Mouse (Mus musculus) retina, postnatal 1 day (tissue): ENCODE data around the gene Kalrn.
A peak's percentile ranks its signal among the peaks of the same experiment; 100 is the strongest.

ENCODE experiments used
- DNase-seq: peaks from one replicate; pipeline ENCODE4 v3.0.0-alpha.2; 2012

Kalrn gene

GRCm38 (mm10) chr16:34017241-34017640, 556.1 kb downstream of the Kalrn start:
- DNase-seq: no peak

DNA sequence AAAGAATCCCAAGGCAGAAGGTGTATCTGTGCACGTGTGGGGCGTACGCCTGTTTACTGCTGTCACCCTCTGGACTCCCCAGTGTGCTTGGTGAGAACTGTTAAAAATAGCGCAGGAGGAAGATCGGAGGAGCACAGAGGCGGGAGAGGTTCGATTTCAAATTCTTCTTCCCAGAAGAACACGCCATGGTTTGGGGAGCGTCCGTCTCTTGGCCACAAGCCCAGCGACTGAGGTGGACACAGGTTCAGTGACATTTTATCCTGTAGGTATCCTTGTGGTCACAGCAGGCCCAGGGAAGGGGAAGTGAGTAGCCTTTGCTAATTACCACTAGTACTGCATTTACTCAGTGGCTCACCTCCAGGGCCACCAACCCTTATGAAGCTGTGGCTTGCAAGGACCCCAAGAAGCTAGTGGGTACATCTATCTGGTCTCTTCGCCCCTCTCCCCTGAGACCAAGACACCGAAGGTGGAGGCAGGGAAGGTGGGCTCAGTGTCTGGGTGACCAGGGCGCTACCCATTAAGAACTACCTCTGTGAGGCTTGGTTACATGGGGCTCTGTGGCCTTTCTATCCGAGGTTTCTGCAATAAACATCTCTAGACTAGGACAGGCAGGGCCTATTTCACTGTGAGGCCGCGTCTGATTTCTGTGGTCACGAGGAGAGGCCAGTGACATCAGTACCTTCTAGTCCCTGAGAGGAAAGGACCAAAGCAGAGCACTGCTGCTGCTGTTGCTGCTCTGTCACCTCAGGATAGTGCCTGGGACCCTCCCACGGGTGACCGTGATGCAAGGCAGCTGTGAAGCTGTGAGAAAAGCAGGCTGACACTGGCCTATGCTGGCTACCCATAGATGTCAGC, 561.1 kb downstream of the Kalrn start:
- DNase-seq: no peak

- DNase-seq: no peak
Measured at GRCm38 (mm10) chr16:34009567-34009966, 563.8 kb downstream of the Kalrn start.

GRCm38 (mm10) chr16:34005986-34006385, 567.3 kb downstream of the Kalrn start:
- no peak for DNase-seq

GRCm38 (mm10) chr16:34004128-34004578, 569.2 kb downstream of the Kalrn start:
- DNase-seq: peak; percentile 81

GRCm38 (mm10) chr16:34003566-34004127, 569.7 kb downstream of the Kalrn start:
- DNase-seq: no peak

DNA sequence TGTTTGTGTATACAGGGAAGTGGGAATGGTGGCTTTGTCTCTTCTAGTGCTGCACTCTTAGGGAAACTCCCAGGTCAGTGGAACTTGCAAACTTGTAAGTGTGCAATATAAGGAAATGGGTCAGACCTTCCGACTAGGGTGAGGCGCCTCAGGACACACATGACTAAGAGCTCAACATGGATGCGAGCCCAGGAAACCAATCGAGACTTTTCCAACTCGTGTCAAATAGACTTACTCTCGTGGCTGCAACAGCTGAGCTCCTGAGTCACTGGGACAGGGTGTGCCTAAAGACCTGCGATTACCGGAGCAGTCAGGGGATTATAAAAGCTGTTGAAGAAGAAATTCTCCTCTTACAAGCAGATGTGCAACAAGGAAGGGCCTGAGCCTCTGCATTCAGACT, 572.6 kb downstream of the Kalrn start:
- no peak for DNase-seq

- peak; percentile 76 for DNase-seq
Measured at GRCm38 (mm10) chr16:33999388-33999787, 573.9 kb downstream of the Kalrn start.

DNA sequence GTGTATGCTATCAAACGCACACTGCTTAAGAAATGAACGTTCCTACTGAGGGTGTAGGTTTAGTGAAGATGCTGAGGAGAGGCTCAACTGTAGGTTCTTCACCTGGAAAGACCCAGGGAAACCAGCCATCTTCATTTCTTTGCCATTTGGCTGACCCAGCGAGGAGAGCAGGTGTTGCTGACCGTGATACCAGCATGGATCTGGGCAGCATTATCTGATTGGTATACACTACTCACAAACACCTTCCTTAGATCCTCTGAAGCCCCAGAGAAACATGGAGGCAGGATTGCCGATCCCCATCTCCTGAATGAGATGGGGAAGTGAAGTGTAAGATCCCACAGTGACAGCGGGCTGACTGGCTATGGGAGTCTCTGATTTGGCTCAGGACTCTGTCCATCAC, 575.3 kb downstream of the Kalrn start:
- no peak for DNase-seq

- peak; percentile 73 for DNase-seq
Measured at GRCm38 (mm10) chr16:33996030-33996429, 577.3 kb downstream of the Kalrn start.

GRCm38 (mm10) chr16:33995496-33995895, 577.8 kb downstream of the Kalrn start:
- DNase-seq: no peak

DNA sequence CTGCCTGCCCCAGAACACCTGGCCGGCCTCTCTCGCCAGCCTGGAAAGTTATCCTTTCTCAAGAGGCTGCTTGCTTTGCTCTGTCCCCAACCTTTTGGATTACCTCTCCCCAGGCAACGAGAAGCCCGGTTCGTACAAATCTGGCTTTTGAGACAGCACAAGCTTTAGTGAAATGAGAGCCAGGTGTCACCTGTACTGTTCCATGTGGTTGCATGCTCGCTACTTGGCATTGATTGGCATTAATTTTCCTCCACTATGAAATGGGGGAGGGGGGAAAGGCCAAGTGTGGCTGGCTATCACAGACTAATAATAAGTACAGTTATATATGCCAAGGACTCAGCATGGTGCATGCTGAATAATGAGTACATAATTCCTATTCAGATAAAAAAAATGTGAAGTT, 579.0 kb downstream of the Kalrn start:
- DNase-seq: no peak

DNA sequence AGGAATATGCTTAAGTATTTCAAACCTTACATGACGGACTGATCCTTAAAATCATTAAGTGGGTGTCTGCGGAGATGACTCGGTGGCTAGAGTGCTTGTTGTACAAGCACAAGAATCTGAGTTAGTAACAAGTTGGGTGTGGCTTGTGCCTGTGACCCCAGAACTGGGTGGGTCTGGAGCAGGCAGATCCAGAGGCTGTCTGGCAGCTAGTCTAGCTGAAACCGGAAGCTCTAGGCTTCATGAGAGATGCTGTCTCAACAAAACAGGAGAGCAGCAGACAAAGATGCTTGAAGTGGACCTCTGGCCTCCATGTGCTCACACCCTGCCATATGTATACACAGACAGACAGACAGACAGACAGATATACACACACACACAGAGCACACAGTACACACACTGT, 582.6 kb downstream of the Kalrn start:
- DNase-seq: no peak

- DNase-seq: no peak
Measured at GRCm38 (mm10) chr16:33989106-33989505, 584.2 kb downstream of the Kalrn start.

GRCm38 (mm10) chr16:33988358-33989012, 584.8 kb downstream of the Kalrn start:
- peak; percentile 62 for DNase-seq

DNA sequence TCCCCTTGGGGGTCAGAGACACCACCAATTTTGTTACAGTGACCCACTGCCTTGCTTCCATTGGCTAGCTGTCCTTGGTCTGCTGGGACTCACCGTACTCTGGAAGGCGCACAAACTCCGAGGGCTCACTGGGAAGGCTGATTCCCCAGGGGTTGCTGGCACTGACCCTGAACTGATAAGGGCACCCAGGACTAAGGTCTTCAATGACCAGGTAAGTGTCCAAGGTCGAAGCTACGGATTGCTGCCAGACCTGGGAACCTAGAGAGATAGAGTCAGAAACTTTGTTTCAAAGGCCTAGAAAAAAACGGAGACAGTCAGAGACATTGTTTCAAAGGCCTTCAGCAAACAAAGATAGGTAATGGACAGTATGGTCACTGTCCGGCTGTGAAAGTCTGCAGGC, 586.3 kb downstream of the Kalrn start:
- DNase-seq: no peak

- DNase-seq: no peak
Measured at GRCm38 (mm10) chr16:33985372-33985771, 588.0 kb downstream of the Kalrn start.

DNA sequence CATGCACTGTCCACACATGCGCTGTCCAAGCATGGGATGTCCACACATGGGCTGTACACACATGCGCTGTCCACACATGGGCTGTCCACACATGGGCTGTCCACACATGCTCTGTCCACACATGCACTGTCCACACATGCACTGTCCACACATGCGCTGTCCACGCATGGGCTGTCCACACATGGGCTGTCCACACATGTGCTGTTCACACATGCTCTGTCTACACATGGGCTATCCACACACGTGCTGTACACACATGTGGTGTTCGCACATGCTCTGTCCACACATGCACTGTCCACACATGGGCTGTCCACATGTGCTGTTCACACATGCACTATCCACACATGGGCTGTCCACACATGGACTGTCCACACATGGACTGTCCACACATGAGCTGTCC, 589.6 kb downstream of the Kalrn start:
- DNase-seq: no peak

DNA sequence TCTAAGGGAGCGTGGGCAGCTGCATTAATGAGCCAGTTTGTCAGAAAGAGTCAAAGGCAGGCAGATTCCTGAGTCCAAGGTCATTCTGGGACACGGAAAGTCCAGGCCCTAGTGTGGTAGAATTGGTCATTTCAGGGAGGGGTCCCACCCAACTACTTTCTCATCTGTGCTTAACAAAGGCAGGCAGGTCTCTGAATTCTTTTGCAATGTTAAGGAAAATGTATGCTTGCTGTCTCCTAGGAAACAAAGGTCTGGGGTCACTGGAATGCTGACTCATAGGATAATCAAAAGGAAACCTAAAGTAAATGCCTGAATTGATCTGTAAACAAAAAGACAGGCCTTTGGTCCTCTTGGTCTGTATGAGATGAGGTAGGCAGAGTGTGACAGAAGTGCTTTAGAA, 593.5 kb downstream of the Kalrn start:
- DNase-seq: no peak

- DNase-seq: no peak
Measured at GRCm38 (mm10) chr16:33967283-33967640, 606.1 kb downstream of the Kalrn start.

DNA sequence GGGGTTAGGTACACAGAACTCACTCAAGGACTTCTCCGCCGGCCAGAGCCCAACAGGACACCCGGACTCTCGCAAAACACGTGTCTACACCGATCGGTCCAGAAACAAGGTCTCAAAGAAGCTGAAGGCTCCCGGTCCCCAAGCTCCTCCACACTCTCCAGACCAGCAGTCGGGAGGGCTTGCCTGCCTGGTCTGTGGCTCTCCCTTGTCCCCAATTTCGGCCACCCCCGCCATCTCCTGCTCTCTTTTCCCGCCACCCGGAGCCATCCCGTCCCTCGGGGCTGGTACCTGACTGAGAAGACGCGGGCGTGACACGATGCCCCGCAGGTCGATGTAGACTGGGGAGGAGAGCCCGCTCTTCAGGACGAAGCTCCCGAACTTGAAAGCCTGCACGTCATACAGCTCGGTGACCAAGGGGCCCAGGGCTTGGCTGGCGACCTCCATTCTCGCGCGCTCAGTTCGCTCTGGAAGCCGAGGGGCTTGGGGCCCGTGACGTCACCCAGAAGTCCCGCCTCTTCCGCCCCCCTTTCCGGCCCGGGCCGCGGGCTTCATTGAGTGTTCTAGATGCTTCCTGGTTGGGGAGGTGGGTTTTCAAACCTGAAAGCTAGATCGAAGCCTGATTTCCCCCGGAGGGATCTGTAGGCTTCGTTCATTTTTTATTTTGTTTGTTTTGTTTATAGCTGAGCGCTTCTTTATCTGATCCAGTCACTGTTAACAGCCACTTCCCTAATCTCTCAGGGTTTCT, 606.6 kb downstream of the Kalrn start, which contains the start of gene Umps:
TSS of gene Umps (minus strand) at position 501 of the 745 bp plus-strand sequence.
- DNase-seq: peak; percentile 93

DNA sequence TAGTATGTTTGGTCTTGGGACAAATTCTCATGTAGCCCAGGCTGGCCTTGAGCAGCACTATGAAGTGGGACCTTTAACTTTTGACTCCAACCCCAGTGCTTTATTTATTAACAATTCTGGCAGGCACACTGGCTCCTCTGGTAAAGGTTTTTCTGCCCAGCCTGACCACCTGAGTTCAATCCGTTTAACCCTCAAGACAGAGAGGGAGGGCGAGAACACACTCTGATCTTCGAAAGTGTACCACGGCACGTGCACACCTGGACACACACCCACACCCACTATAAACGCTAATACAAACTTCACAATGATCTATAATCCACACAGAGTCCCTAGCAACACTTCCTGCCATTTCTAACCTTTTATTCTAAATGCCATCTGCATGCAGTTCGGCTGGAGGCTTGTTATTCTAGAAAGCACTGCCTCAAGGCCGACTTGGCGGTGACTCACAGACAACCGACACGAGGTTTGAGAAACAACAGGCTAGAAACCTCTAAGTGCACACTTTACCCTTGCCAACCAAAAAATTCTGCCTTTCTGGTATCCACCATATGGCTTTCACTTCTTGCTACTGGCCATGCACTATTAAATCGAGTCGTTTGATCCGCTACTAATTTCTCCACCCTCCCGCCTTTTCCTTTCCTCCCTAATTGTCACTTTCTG, 607.3 kb downstream of the Kalrn start:
- DNase-seq: no peak

- DNase-seq: no peak
Measured at GRCm38 (mm10) chr16:33963509-33963908, 609.8 kb downstream of the Kalrn start.
